Mouse (Mus musculus) embryonic facial prominence, embryonic 13.5 days (tissue): ENCODE results near the gene Fgf12. TPM values are rescaled to one million over a fixed set of nuclear protein-coding genes. Genes with fewer than 3 reads are reported as not detected.

Experiments used
- microRNA counts: library from miRNA; unstranded; fragments of <30 nt; microRNA quantifications from one replicate; lab custom pipeline; 2016
- microRNA-seq: library from miRNA; unstranded; fragments of <30 nt; microRNA quantifications from one replicate; pipeline ENCODE4, GENCODE M21; 2016
- polyA plus RNA-seq: library from polyadenylated mRNA; unstranded; fragments of >200 nt; fragmentation: Nextera tagmentation; extraction: Ambion mirVana; gene quantifications from 2 replicates; pipeline ENCODE4 v1.2.1, GENCODE M21; 2015

Fgf12 gene
- polyA plus RNA-seq, 1 experiment from 2014 or later = 3.6 TPM

MicroRNAs encoded within 50 kb of the gene (microRNA counts, 519-probe panel; counts per million panel counts)
- 1,888 counts per million, percentile 50 among the panel's probes with 10 or more counts for microRNA mmu-miR-690 (lab: Ali Mortazavi, UCI)

Small RNAs within 50 kb of the gene (microRNA-seq; reads per million reads assigned to microRNA genes)
- gene Mir690 = not detected

Other genes with a start within 250 kb of the Fgf12 start
- 5.8 and 6.4 TPM in 2 replicates for gene Mb21d2, start 176.6 kb upstream of the Fgf12 start, polyA plus RNA-seq